Mouse (Mus musculus): ENCODE data around the gene Dpep1. TPM values are rescaled to one million over a fixed set of nuclear protein-coding genes. Genes with fewer than 3 reads are reported as not detected.
"Not testable (repeated sequence)": the region's sequence is repeated elsewhere in the genome, so short reads cannot be mapped to it uniquely, and the experiment has no call there.

Gene Dpep1
- polyA plus RNA-seq, 1 experiment = 0.92 TPM

DNA sequence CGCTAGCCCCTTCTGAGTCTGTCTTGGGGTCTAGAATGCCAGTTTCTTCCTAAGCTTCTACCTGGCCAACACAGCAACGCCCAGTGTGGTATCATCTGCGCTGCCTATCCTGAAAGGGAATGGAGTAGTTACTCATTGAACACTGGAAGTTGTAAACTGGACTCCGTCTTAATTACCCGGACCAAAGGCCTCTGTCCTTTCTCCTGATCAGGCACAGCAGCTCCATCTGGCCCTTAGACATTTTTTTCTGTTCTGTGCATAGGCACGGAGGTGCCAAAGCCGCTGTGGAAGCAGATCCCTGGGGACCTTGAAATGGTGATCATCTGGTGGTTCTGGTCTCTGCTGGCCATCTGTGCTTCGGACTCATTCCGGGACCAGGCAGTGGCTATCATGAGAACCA, 7.7 kb downstream of the Dpep1 start:
- H3K4me3 ChIP-seq (ENCODE audit: insufficient read depth, poor library complexity, severe bottlenecking) = no peak overlapping the region
- no peaks in the 10 kb centered on the region for H3K79me2 ChIP-seq (ENCODE audit: control insufficient read depth, insufficient read depth)
- no peak overlapping the region for H3ac ChIP-seq (ENCODE audit: control insufficient read depth, insufficient read length, low read depth)
- H3K27me3 ChIP-seq (ENCODE audit: control insufficient read depth, insufficient read depth, insufficient read length) = no peaks in the 10 kb centered on the region
- no peaks in the 10 kb centered on the region for H3K36me3 ChIP-seq (ENCODE audit: control insufficient read depth, insufficient read depth)
- TF ChIP-seq MAX (IDR thresholded peaks at IDR 0.05) = no peak
- no peaks in the 10 kb centered on the region for H3K79me3 ChIP-seq (ENCODE audit: low read depth)

DNA sequence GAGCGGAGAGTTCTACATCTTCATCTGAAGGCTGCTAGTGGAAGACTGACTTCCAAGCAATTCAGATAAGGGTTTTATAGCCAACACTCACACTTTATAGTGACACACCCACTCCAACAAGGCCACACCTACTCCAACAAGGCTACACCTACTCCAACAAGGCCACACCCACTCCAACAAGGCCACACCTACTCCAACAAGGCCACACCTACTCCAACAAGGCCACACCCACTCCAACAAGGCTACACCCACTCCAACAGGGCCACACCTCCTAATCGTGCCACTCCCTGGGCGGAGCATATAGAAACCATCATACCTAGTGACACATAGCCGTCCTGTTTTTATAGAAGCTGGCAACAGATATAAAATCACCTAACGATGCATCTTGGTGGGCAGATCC, 11.0 kb downstream of the Dpep1 start:
- not testable (repeated sequence) for H3ac ChIP-seq (ENCODE audit: control insufficient read depth, insufficient read length, low read depth); H3K36me3 ChIP-seq (ENCODE audit: control insufficient read depth, insufficient read depth); H3K4me3 ChIP-seq (ENCODE audit: insufficient read depth, poor library complexity, severe bottlenecking); H3K27me3 ChIP-seq (ENCODE audit: control insufficient read depth, insufficient read depth, insufficient read length); H3K79me2 ChIP-seq (ENCODE audit: control insufficient read depth, insufficient read depth); H3K79me3 ChIP-seq (ENCODE audit: low read depth)

DNA sequence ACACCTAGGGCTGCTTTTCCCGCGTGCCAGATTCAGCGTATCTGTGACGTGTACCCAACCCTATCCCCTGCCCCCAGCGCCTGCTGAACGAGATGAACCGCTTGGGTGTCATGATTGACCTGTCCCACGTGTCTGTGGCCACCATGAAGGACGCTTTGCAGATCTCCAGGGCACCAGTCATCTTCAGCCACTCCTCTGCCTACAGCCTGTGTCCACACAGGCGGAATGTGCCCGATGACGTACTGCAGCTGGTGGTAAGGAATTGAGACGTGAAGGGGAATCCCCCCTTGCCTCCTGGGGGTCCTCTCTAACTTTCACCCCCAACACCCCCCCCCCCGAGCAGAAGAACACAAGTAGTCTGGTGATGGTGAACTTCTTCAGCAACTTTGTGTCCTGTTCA, 13.8 kb downstream of the Dpep1 start:
- Histone ChIP-seq H3K36me3 (ENCODE audit: control insufficient read depth, insufficient read depth) (no peaks in the 10 kb centered on the region), H3ac (ENCODE audit: control insufficient read depth, insufficient read length, low read depth) (no peak overlapping the region), H3K79me3 (ENCODE audit: low read depth) (no peaks in the 10 kb centered on the region), H3K4me3 (ENCODE audit: insufficient read depth, poor library complexity, severe bottlenecking) (no peak overlapping the region), H3K27me3 (ENCODE audit: control insufficient read depth, insufficient read depth, insufficient read length) (peaks cover 5% of the 10 kb centered on the region), H3K79me2 (ENCODE audit: control insufficient read depth, insufficient read depth) (no peaks in the 10 kb centered on the region)
- TF ChIP-seq USF1 (IDR thresholded peaks at IDR 0.05; ENCODE audit: low read depth) = no peak
- TF ChIP-seq MAX (IDR thresholded peaks at IDR 0.05) = no peak
- TF ChIP-seq FOSL1 (IDR thresholded peaks at IDR 0.05; ENCODE audit: insufficient read depth, low read length, poor library complexity, severe bottlenecking) = no peak
- TF ChIP-seq CTCF (IDR thresholded peaks at IDR 0.05; ENCODE audit: control insufficient read depth, insufficient read depth, insufficient read length) = no peak
- no peak for TF ChIP-seq MYOG (IDR thresholded peaks at IDR 0.05; ENCODE audit: control insufficient read depth, extremely low read depth, insufficient read length)

DNA sequence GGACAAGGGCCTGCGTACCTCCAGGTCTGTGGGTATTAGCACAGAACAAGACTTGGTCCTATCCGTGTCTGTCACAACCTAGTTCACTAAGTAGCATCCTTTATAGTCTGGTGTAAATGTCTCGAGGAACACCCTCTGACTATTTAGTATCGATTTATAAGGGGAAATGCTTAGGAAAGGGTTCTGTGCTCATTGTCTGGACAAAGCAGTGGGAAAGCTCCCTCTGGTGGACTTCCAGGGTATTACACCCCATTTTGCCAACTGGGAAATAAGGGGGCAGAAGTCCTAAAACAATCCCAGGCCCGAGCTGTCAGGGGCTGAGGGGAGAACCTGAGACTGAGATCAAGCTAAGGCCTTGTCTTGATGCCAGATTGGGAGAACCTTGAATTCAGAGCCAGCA, 16.2 kb downstream of the Dpep1 start:
- Histone ChIP-seq H3K27me3 (ENCODE audit: control insufficient read depth, insufficient read depth, insufficient read length) (peaks cover 5% of the 10 kb centered on the region), H3ac (ENCODE audit: control insufficient read depth, insufficient read length, low read depth) (no peak overlapping the region), H3K36me3 (ENCODE audit: control insufficient read depth, insufficient read depth) (peaks cover 4% of the 10 kb centered on the region), H3K79me3 (ENCODE audit: low read depth) (no peaks in the 10 kb centered on the region), H3K4me3 (ENCODE audit: insufficient read depth, poor library complexity, severe bottlenecking) (no peak overlapping the region), H3K79me2 (ENCODE audit: control insufficient read depth, insufficient read depth) (no peaks in the 10 kb centered on the region)
- TF ChIP-seq CTCF (IDR thresholded peaks at IDR 0.05; ENCODE audit: control insufficient read depth, insufficient read depth, insufficient read length) = peak; percentile 26
- no peak for TF ChIP-seq MAX (IDR thresholded peaks at IDR 0.05)
- no peak for TF ChIP-seq MYOD1 (IDR thresholded peaks at IDR 0.05; ENCODE audit: control insufficient read depth, insufficient read length, low read depth)
- no peak for TF ChIP-seq USF1 (IDR thresholded peaks at IDR 0.05; ENCODE audit: low read depth)

DNA sequence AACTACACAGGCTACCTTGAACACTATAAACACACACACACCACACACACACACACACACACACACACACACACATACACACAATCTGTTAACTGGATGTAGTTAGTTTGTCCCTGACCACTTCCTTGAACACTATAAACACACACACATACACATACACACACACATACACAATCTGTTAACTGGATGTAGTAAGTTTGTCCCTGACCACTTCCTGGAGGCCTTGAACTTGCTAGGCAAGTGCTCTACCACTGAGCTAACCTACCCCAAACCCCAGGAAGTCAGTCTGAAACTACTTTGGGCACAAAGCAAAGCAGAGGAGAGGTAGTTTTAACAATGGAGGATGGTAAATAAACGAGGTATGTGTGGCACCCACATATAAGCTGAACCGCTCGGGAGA, 17.5 kb downstream of the Dpep1 start:
- peaks cover 5% of the 10 kb centered on the region for H3K27me3 ChIP-seq (ENCODE audit: control insufficient read depth, insufficient read depth, insufficient read length)
- H3K79me2 ChIP-seq (ENCODE audit: control insufficient read depth, insufficient read depth) = no peaks in the 10 kb centered on the region
- no peak overlapping the region for H3ac ChIP-seq (ENCODE audit: control insufficient read depth, insufficient read length, low read depth)
- H3K79me3 ChIP-seq (ENCODE audit: low read depth) = no peaks in the 10 kb centered on the region
- TF ChIP-seq CTCF (IDR thresholded peaks at IDR 0.05; ENCODE audit: control insufficient read depth, insufficient read depth, insufficient read length) (no peak), CEBPB (IDR thresholded peaks at IDR 0.05; ENCODE audit: low read depth) (no peak), USF1 (IDR thresholded peaks at IDR 0.05; ENCODE audit: low read depth) (no peak), MYOG (IDR thresholded peaks at IDR 0.05; ENCODE audit: control insufficient read depth, extremely low read depth, insufficient read length) (no peak), FOSL1 (IDR thresholded peaks at IDR 0.05; ENCODE audit: insufficient read depth, low read length, poor library complexity, severe bottlenecking) (no peak), MYOD1 (IDR thresholded peaks at IDR 0.05; ENCODE audit: control insufficient read depth, insufficient read length, low read depth) (no peak), MAX (IDR thresholded peaks at IDR 0.05) (no peak)
- H3K36me3 ChIP-seq (ENCODE audit: control insufficient read depth, insufficient read depth) = peaks cover 11% of the 10 kb centered on the region
- H3K4me3 ChIP-seq (ENCODE audit: insufficient read depth, poor library complexity, severe bottlenecking) = no peak overlapping the region

DNA sequence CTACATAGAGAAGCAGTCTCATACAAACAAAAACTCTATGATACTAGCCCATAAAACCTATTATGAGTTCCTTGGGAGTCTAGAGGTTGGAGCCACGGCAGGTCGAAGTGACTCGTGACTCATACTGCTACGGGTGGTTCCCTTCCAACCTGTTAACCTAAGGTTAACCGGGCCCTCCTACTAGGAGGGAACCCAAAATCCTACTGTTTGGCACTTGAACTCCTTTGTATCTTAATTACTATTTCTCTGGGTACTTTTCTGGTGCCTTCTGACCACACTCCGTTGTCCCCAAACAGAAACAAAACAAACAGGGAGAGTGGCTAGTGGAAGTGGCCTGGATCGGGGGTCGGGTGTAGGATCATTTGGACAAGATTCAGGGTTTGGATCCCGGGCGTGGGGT, 25.8 kb downstream of the Dpep1 start:
- Histone ChIP-seq H3K36me3 (ENCODE audit: control insufficient read depth, insufficient read depth) (peaks cover 18% of the 10 kb centered on the region), H3K4me3 (ENCODE audit: insufficient read depth, poor library complexity, severe bottlenecking) (peak overlapping the region; percentile 96), H3K79me2 (ENCODE audit: control insufficient read depth, insufficient read depth) (peaks cover 20% of the 10 kb centered on the region), H3K27me3 (ENCODE audit: control insufficient read depth, insufficient read depth, insufficient read length) (no peaks in the 10 kb centered on the region), H3ac (ENCODE audit: control insufficient read depth, insufficient read length, low read depth) (peak overlapping the region; percentile 74), H3K79me3 (ENCODE audit: low read depth) (peaks cover 14% of the 10 kb centered on the region)
- TF ChIP-seq CTCF (IDR thresholded peaks at IDR 0.05; ENCODE audit: control insufficient read depth, insufficient read depth, insufficient read length) = no peak
- TF ChIP-seq MYOD1 (IDR thresholded peaks at IDR 0.05; ENCODE audit: control insufficient read depth, insufficient read length, low read depth) = no peak
- TF ChIP-seq USF1 (IDR thresholded peaks at IDR 0.05; ENCODE audit: low read depth) = no peak
- TF ChIP-seq FOSL1 (IDR thresholded peaks at IDR 0.05; ENCODE audit: insufficient read depth, low read length, poor library complexity, severe bottlenecking) = no peak
- TF ChIP-seq MYOG (IDR thresholded peaks at IDR 0.05; ENCODE audit: control insufficient read depth, extremely low read depth, insufficient read length) = no peak
- TF ChIP-seq MAX (IDR thresholded peaks at IDR 0.05) = no peak
- no peak for TF ChIP-seq CEBPB (IDR thresholded peaks at IDR 0.05; ENCODE audit: low read depth)

All from C2C12 (cell line).